Mouse (Mus musculus): ENCODE results near the gene Prrc2b. TPM values are rescaled to one million over a fixed set of nuclear protein-coding genes. Genes with fewer than 3 reads are reported as not detected.
A peak's percentile ranks its signal among the peaks of the same experiment; 100 is the strongest.

The Prrc2b gene
- polyA plus RNA-seq, 1 experiment from 2014 or later: 18.7 TPM

GRCm38 (mm10) chr2:32151660-32152366, 931 bp downstream of the Prrc2b start:
- H3K4me2 ChIP-seq (replicated peaks; ENCODE audit: low read depth): peak overlapping the region; percentile 84
- peaks cover 24% of the 10 kb centered on the region for H3K4me1 ChIP-seq (replicated peaks; ENCODE audit: control insufficient read depth, insufficient read depth)
- no peaks in the 10 kb centered on the region for H3K36me3 ChIP-seq (ENCODE audit: control insufficient read depth, insufficient read depth, low read length)
- H3K4me3 ChIP-seq (ENCODE audit: low read depth, low read length): peak overlapping the region; percentile 83
- H3K27me3 ChIP-seq (ENCODE audit: control insufficient read depth, insufficient read depth, low read length): no peaks in the 10 kb centered on the region
- no peak for DNase-seq (ENCODE audit: low spot score)
- no peak for ATAC-seq (ENCODE audit: low FRiP score, low TSS enrichment)
- no peak for TF ChIP-seq EP300 (optimal IDR thresholded peaks at IDR 0.05)
- 0 out of 2 replicates have a peak, but pooled peaks have one; percentile 5 for TF ChIP-seq CTCF (IDR thresholded peaks at IDR 0.05; ENCODE audit: low read depth)
- H3K27ac ChIP-seq (replicated peaks): peak overlapping the region; percentile 99
- WGBS: under 1% methylated on average over 22 of the region's 22 CpGs
- peak overlapping the region; percentile 99 for H3K9ac ChIP-seq (ENCODE audit: low read length)
- no peaks in the 10 kb centered on the region for H3K9me3 ChIP-seq (ENCODE audit: control insufficient read depth, low read length)

GRCm38 (mm10) chr2:32152367-32153034, 1.6 kb downstream of the Prrc2b start:
- H3K4me2 ChIP-seq (replicated peaks; ENCODE audit: low read depth): peak overlapping the region; percentile 84
- no peaks in the 10 kb centered on the region for H3K36me3 ChIP-seq (ENCODE audit: control insufficient read depth, insufficient read depth, low read length)
- no peak for DNase-seq (ENCODE audit: low spot score)
- no peaks in the 10 kb centered on the region for H3K27me3 ChIP-seq (ENCODE audit: control insufficient read depth, insufficient read depth, low read length)
- H3K9me3 ChIP-seq (ENCODE audit: control insufficient read depth, low read length): no peaks in the 10 kb centered on the region
- WGBS: 12% methylated on average over 12 of the region's 12 CpGs
- peak overlapping the region; percentile 99 for H3K27ac ChIP-seq (replicated peaks)
- H3K4me1 ChIP-seq (replicated peaks; ENCODE audit: control insufficient read depth, insufficient read depth): peaks cover 28% of the 10 kb centered on the region
- peak overlapping the region; percentile 83 for H3K4me3 ChIP-seq (ENCODE audit: low read depth, low read length)
- ATAC-seq (ENCODE audit: low FRiP score, low TSS enrichment): no peak
- TF ChIP-seq EP300 (optimal IDR thresholded peaks at IDR 0.05) (no peak), CTCF (IDR thresholded peaks at IDR 0.05; ENCODE audit: low read depth) (no peak)
- H3K9ac ChIP-seq (ENCODE audit: low read length): peak overlapping the region; percentile 99

- ATAC-seq (ENCODE audit: low FRiP score, low TSS enrichment): peak; percentile 27; the same call in 1 of the 2 replicates
- TF ChIP-seq CTCF (IDR thresholded peaks at IDR 0.05; ENCODE audit: low read depth) (no peak), EP300 (optimal IDR thresholded peaks at IDR 0.05) (no peak)
- no peaks in the 10 kb centered on the region for H3K36me3 ChIP-seq (ENCODE audit: control insufficient read depth, insufficient read depth, low read length)
- DNase-seq (ENCODE audit: low spot score): peak; percentile 52
- H3K27me3 ChIP-seq (ENCODE audit: control insufficient read depth, insufficient read depth, low read length): no peaks in the 10 kb centered on the region
- peak overlapping the region; percentile 83 for H3K4me3 ChIP-seq (ENCODE audit: low read depth, low read length)
- peaks cover 28% of the 10 kb centered on the region for H3K4me1 ChIP-seq (replicated peaks; ENCODE audit: control insufficient read depth, insufficient read depth)
- peak overlapping the region; percentile 99 for H3K27ac ChIP-seq (replicated peaks)
- peak overlapping the region; percentile 84 for H3K4me2 ChIP-seq (replicated peaks; ENCODE audit: low read depth)
- 8% methylated on average over 13 of the region's 13 CpGs for WGBS
- H3K9me3 ChIP-seq (ENCODE audit: control insufficient read depth, low read length): no peaks in the 10 kb centered on the region
- H3K9ac ChIP-seq (ENCODE audit: low read length): peak overlapping the region; percentile 54
Measured at GRCm38 (mm10) chr2:32153041-32153790, 2.3 kb downstream of the Prrc2b start.

- Histone ChIP-seq H3K27ac (replicated peaks) (peak overlapping the region; percentile 99), H3K4me3 (ENCODE audit: low read depth, low read length) (peak overlapping the region; percentile 83), H3K27me3 (ENCODE audit: control insufficient read depth, insufficient read depth, low read length) (no peaks in the 10 kb centered on the region), H3K4me1 (replicated peaks; ENCODE audit: control insufficient read depth, insufficient read depth) (peaks cover 31% of the 10 kb centered on the region), H3K9me3 (ENCODE audit: control insufficient read depth, low read length) (no peaks in the 10 kb centered on the region), H3K9ac (ENCODE audit: low read length) (peak overlapping the region; percentile 47; the same call in 1 of the 2 replicates), H3K36me3 (ENCODE audit: control insufficient read depth, insufficient read depth, low read length) (no peaks in the 10 kb centered on the region), H3K4me2 (replicated peaks; ENCODE audit: low read depth) (peak overlapping the region; percentile 84)
- no peak for TF ChIP-seq CTCF (IDR thresholded peaks at IDR 0.05; ENCODE audit: low read depth)
- ATAC-seq (ENCODE audit: low FRiP score, low TSS enrichment): no peak
- 15% methylated on average over 4 of the region's 4 CpGs for WGBS
- DNase-seq (ENCODE audit: low spot score): no peak
Measured at GRCm38 (mm10) chr2:32153791-32154119, 2.9 kb downstream of the Prrc2b start.

GRCm38 (mm10) chr2:32154334-32154997, 3.6 kb downstream of the Prrc2b start:
- Histone ChIP-seq H3K4me1 (replicated peaks; ENCODE audit: control insufficient read depth, insufficient read depth) (peaks cover 34% of the 10 kb centered on the region), H3K9me3 (ENCODE audit: control insufficient read depth, low read length) (no peaks in the 10 kb centered on the region), H3K9ac (ENCODE audit: low read length) (peak overlapping the region; percentile 45; the same call in 1 of the 2 replicates), H3K36me3 (ENCODE audit: control insufficient read depth, insufficient read depth, low read length) (no peaks in the 10 kb centered on the region), H3K27ac (replicated peaks) (peak overlapping the region; percentile 99), H3K4me2 (replicated peaks; ENCODE audit: low read depth) (peak overlapping the region; percentile 84), H3K27me3 (ENCODE audit: control insufficient read depth, insufficient read depth, low read length) (no peaks in the 10 kb centered on the region), H3K4me3 (ENCODE audit: low read depth, low read length) (peak overlapping the region; percentile 83; the same call in 1 of the 2 replicates)
- peak; percentile 39; the same call in 1 of the 2 replicates for ATAC-seq (ENCODE audit: low FRiP score, low TSS enrichment)
- DNase-seq (ENCODE audit: low spot score): peak; percentile 77
- TF ChIP-seq CTCF (IDR thresholded peaks at IDR 0.05; ENCODE audit: low read depth) (no peak), EP300 (optimal IDR thresholded peaks at IDR 0.05) (no peak)
- 23% methylated on average over 9 of the region's 9 CpGs for WGBS

Data from stomach, postnatal 0 days (tissue).